Mouse (Mus musculus): Measurements from ENCODE around the gene Samd13. TPM values are rescaled to one million over a fixed set of nuclear protein-coding genes. Genes with fewer than 3 reads are reported as not detected.

Gene Samd13
- polyA plus RNA-seq, 1 experiment from 2014 or later, result 1.2 TPM

DNA sequence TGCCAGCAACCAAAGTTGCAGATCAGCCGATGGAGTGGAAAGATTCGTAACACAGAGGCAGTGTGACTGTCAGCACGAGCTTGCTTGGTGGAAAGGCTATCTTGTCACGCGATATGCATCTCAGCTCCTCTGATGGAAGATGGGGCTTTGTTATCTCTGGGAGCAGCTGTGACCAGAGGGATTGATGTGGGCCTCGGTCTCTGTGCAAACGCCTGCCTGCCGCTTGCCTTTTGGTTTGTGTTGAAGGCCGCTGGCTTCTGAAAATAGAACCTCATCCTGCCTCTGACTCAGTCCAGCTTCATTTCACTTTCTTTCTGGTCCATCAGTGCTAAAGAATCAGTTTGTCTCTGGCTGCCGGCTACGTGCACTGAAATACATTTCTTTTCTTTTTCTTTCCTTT, 13.6 kb upstream of the Samd13 start:
- Histone ChIP-seq H3K4me2 (no peak overlapping the region), H3K9ac (no peak overlapping the region), H3K4me3 (no peak overlapping the region), H3K27me3 (no peaks in the 10 kb centered on the region), H3K9me3 (no peaks in the 10 kb centered on the region), H3K36me3 (no peaks in the 10 kb centered on the region), H3K27ac (no peak overlapping the region), H3K4me1 (no peaks in the 10 kb centered on the region)
- ATAC-seq (ENCODE audit: insufficient number of reproducible peaks, low FRiP score, low TSS enrichment, low read depth), result no peak
- 75% methylated on average over 11 of the region's 11 CpGs for WGBS

DNA sequence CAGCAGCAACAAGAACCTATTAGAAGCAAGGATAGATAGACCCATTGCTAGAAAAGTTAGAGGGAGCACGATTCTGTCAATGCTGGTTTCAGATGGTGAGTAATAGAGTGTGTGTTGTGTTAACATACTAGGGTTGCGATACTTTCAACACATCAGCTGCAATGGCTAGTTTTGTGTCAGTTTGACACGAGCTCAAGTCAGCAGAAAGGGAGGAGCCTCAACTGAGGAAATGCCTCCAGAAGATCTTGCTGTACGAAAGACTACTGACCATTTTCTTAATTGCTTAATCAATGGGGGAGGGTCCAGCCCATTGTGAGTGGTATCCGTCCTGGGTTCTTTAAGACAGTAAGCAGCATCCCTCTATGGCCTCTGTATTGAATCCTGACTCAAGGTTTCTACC, 7.2 kb upstream of the Samd13 start:
- WGBS, result 80% methylated on average over 5 of the region's 5 CpGs
- no peak overlapping the region for H3K9ac ChIP-seq
- no peak overlapping the region for H3K4me3 ChIP-seq
- ATAC-seq (ENCODE audit: insufficient number of reproducible peaks, low FRiP score, low TSS enrichment, low read depth), result no peak
- H3K36me3 ChIP-seq, result no peaks in the 10 kb centered on the region
- H3K27ac ChIP-seq, result no peak overlapping the region
- no peaks in the 10 kb centered on the region for H3K9me3 ChIP-seq
- H3K4me2 ChIP-seq, result no peak overlapping the region
- no peaks in the 10 kb centered on the region for H3K4me1 ChIP-seq
- H3K27me3 ChIP-seq, result no peaks in the 10 kb centered on the region

DNA sequence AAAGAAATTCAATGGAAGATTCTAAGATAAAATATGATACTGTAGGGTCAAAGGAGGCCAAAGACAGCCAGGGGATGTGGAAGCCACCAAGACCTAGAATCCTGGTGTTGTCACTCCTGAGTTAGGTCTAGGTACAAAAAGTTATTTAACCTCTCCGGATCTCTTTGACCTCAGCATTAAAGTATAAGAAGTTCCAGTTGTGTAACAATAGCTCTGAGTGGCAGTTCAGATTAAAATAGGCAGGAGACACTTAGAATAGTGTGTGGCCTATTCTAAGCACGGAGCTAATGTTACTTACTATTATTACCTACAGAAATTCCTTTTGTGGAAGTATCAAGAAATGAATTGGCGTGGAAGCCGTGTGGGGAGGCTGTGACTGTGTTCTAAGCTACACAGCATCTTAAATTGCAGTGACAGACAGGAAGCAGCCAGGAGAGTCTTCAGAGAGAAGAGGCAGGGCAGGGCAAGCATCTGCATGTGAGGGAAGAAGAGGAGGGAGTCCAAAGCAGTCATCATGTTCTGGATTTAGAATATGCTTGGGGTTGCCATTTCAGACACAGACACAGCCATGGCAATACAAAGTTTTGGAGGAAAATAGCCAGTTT, 1.8 kb upstream of the Samd13 start:
- ATAC-seq (ENCODE audit: insufficient number of reproducible peaks, low FRiP score, low TSS enrichment, low read depth), result no peak
- WGBS, result 76% methylated on average over 4 of the region's 4 CpGs
- Histone ChIP-seq H3K4me2 (no peak overlapping the region), H3K9me3 (no peaks in the 10 kb centered on the region), H3K27ac (no peak overlapping the region), H3K9ac (no peak overlapping the region), H3K27me3 (no peaks in the 10 kb centered on the region), H3K36me3 (no peaks in the 10 kb centered on the region), H3K4me3 (no peak overlapping the region), H3K4me1 (peaks cover 16% of the 10 kb centered on the region)

DNA sequence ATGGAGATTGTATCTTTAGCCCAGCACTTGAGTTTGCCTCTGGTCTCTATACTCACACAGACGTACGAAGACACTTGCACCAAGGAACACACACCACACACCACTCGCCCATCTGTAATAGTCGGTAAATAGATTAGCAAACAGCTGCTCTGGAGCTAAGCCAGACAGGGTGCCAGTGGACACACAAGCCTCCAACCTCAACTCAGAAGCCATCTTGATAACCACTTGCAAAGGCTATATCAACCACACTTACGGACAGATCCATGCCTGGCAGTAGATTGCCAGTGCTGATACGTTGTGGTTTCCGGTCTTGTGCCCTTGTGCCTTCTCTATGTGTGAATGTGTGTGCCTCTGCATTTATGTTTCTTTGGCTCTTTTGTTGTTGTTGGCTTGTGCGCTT, 1.0 kb upstream of the Samd13 start:
- Histone ChIP-seq H3K4me3 (no peak overlapping the region), H3K4me1 (peaks cover 20% of the 10 kb centered on the region), H3K9me3 (no peaks in the 10 kb centered on the region), H3K9ac (no peak overlapping the region), H3K4me2 (no peak overlapping the region), H3K36me3 (no peaks in the 10 kb centered on the region), H3K27ac (no peak overlapping the region), H3K27me3 (no peaks in the 10 kb centered on the region)
- 85% methylated on average over 8 of the region's 8 CpGs for WGBS
- no peak for ATAC-seq (ENCODE audit: insufficient number of reproducible peaks, low FRiP score, low TSS enrichment, low read depth)

DNA sequence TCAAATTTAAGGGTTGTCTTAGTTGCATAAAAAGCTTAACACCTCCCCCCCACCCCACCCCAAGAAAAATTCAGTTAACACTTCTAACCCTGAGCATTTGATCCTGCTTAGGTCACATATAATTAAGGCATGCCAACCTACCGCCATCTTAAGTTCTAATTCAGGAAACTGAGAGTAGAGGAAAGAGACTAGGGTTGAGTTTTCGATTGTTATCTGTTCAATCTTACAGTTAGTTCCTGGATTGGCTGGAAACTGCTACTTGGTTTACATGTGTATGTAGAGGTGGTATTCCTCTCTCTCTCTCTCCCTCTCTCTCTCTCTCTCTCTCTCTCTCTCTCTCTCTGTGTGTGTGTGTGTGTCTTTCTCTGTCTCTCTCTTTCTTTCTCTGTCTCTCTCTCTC, 2.3 kb downstream of the Samd13 start:
- no peak for ATAC-seq (ENCODE audit: insufficient number of reproducible peaks, low FRiP score, low TSS enrichment, low read depth)
- H3K4me1 ChIP-seq, result peaks cover 20% of the 10 kb centered on the region
- H3K4me3 ChIP-seq, result no peak overlapping the region
- H3K27me3 ChIP-seq, result no peaks in the 10 kb centered on the region
- H3K4me2 ChIP-seq, result no peak overlapping the region
- H3K27ac ChIP-seq, result no peak overlapping the region
- 63% methylated on average over 2 of the region's 2 CpGs for WGBS
- H3K9ac ChIP-seq, result no peak overlapping the region
- no peaks in the 10 kb centered on the region for H3K9me3 ChIP-seq
- H3K36me3 ChIP-seq, result no peaks in the 10 kb centered on the region

DNA sequence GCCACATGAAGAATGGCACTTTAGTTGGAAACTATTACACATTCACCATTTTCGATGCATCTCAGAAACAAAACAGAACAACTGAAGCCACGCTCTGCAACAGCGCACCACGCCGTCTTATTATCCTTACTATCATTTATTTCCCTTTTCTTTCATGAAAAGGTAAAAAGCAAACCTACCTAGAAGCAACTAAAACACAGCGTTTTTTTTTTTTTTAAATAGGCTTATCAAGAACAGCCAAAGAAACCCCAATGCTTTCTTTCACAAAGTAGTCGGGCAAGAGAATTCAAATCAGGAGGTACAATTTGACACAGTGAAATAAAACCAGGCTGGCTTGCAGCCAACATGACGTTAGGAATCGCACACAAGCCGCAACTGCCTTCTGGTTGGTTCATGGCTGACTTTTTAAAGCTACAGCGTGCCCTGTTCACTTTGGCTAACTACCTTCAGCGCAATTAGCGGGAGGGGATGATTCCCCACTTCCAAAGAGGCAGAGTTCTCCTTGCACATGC, 3.2 kb downstream of the Samd13 start:
- peak overlapping the region; percentile 62; the same call in 1 of the 2 replicates for H3K27ac ChIP-seq
- H3K4me1 ChIP-seq, result peaks cover 20% of the 10 kb centered on the region
- peak overlapping the region; percentile 23 for H3K4me3 ChIP-seq
- 34% methylated on average over 13 of the region's 13 CpGs for WGBS
- H3K36me3 ChIP-seq, result no peaks in the 10 kb centered on the region
- H3K27me3 ChIP-seq, result no peaks in the 10 kb centered on the region
- H3K4me2 ChIP-seq, result peak overlapping the region; percentile 48
- no peaks in the 10 kb centered on the region for H3K9me3 ChIP-seq
- H3K9ac ChIP-seq, result 0 out of 2 replicates have a peak overlapping the region, but pooled peaks have one; percentile 17
- no peak for ATAC-seq (ENCODE audit: insufficient number of reproducible peaks, low FRiP score, low TSS enrichment, low read depth)

DNA sequence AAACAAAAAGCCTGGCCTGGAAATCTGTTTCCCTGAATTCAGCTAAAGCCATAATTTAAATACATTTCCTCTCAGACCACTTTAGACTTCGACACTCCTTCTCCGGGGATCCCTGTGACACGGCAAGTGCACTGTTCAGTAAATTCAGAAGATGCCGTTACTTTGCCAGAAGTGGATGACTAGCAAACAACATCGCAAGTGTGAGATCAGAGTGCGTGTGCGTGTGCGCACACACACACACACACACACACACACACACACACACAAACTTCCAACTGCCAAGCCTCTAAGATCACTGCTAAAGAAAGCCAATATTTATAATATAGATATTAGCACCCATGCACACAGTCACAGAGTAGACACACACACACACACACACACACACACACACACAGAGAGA, 3.7 kb downstream of the Samd13 start:
- Histone ChIP-seq H3K4me2 (peak overlapping the region; percentile 48), H3K27ac (no peak overlapping the region), H3K4me3 (peak overlapping the region; percentile 23; the same call in 1 of the 2 replicates)

DNA sequence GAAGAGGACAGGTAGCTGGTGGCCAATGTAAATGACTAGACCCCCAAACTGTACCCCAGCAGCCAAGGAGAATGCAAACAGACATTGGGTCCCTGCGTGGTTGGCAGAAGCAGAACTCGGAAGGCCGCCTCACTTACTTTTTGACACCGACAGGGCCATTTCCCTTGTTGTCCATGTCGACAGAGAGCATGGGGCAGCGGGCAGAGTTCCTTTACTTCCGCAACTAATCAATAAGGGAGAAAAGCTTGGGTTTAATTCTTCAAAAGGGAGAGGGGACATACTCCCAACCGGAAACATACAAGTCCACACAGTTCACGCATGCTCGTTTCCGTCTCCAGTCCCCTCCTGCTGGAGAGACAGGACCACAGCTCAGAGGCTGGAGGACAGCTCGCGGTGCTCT, 4.8 kb downstream of the Samd13 start:
- Histone ChIP-seq H3K36me3 (no peaks in the 10 kb centered on the region), H3K4me3 (no peak overlapping the region), H3K27ac (no peak overlapping the region), H3K4me2 (no peak overlapping the region), H3K9ac (no peak overlapping the region), H3K9me3 (no peaks in the 10 kb centered on the region), H3K27me3 (no peaks in the 10 kb centered on the region), H3K4me1 (peaks cover 16% of the 10 kb centered on the region)
- 89% methylated on average over 13 of the region's 13 CpGs for WGBS
- no peak for ATAC-seq (ENCODE audit: insufficient number of reproducible peaks, low FRiP score, low TSS enrichment, low read depth)

More for the DNA sequence above, 3.7 kb downstream of the Samd13 start:
- 55% methylated on average over 8 of the region's 8 CpGs for WGBS
- H3K27me3 ChIP-seq, result no peaks in the 10 kb centered on the region
- ATAC-seq (ENCODE audit: insufficient number of reproducible peaks, low FRiP score, low TSS enrichment, low read depth), result no peak
- no peaks in the 10 kb centered on the region for H3K9me3 ChIP-seq
- peaks cover 20% of the 10 kb centered on the region for H3K4me1 ChIP-seq
- no peak overlapping the region for H3K9ac ChIP-seq
- H3K36me3 ChIP-seq, result no peaks in the 10 kb centered on the region

DNA sequence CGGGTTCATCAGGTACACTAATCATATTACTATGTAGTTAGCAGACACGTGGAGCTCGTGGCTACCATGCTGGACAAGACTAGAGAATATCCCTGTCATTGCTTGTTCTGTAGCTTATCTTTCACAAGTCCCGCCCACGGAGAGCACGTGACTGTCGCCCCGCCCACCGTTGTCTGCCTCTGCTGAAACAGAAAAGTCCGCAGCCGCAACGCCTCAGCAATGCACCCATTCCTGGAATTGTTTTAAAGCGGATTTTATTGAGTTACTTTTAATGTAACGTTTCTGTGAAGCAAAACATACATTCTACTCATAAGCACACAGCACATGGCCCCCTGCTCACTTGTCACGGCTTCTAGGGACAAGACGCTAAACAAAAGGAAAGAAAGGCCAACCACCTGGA, 5.7 kb downstream of the Samd13 start:
- Histone ChIP-seq H3K9me3 (no peaks in the 10 kb centered on the region), H3K36me3 (no peaks in the 10 kb centered on the region), H3K27me3 (no peaks in the 10 kb centered on the region), H3K27ac (no peak overlapping the region), H3K9ac (no peak overlapping the region), H3K4me2 (no peak overlapping the region), H3K4me1 (peaks cover 11% of the 10 kb centered on the region), H3K4me3 (no peak overlapping the region)
- 92% methylated on average over 16 of the region's 16 CpGs for WGBS
- no peak for ATAC-seq (ENCODE audit: insufficient number of reproducible peaks, low FRiP score, low TSS enrichment, low read depth)

DNA sequence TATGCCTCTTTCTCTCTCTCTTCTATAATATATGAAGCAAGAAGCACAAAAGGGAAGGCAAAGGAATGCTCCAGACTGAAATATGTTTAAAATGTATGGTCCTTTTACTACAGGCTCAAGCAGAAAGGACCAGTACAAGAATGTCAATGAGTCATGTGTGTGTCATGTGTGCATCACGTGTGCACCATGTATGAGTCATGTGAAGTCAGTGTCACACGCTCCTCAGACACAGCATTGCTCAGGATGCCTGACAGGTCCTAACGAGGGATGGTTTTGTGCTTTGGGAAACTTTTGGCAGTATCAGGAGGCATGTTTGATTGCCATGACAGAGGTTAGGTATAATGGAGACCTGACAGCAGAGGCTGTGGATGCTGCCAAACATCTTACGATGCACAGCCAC, 9.2 kb downstream of the Samd13 start:
- H3K4me2 ChIP-seq, result no peak overlapping the region
- no peak overlapping the region for H3K9ac ChIP-seq
- no peak overlapping the region for H3K4me3 ChIP-seq
- H3K27me3 ChIP-seq, result no peaks in the 10 kb centered on the region
- H3K27ac ChIP-seq, result no peak overlapping the region
- H3K4me1 ChIP-seq, result no peaks in the 10 kb centered on the region
- no peaks in the 10 kb centered on the region for H3K36me3 ChIP-seq
- no peaks in the 10 kb centered on the region for H3K9me3 ChIP-seq
- ATAC-seq (ENCODE audit: insufficient number of reproducible peaks, low FRiP score, low TSS enrichment, low read depth), result no peak
- 86% methylated on average over 4 of the region's 4 CpGs for WGBS

DNA sequence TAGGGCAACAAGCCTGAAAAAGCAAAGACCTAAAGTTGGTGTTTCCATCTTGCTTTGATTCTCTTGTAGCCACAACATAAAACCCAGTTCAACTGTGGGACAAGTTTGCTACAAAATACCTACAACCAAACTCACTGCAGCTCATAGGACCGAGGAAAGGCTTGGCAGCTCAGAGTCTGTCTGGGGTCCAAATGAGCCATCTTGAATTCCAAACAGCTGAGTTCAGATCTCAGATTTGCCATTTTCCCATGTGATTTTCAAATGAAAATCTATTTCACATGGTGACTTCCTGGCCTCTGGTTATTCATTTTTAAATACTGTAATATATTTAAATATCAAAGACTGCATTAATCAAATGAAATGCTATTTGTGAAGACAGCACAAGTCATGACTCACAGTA, 10.3 kb downstream of the Samd13 start:
- Histone ChIP-seq H3K4me2 (no peak overlapping the region), H3K4me1 (no peaks in the 10 kb centered on the region), H3K9me3 (no peaks in the 10 kb centered on the region), H3K36me3 (no peaks in the 10 kb centered on the region), H3K9ac (no peak overlapping the region), H3K27me3 (no peaks in the 10 kb centered on the region), H3K4me3 (no peak overlapping the region), H3K27ac (no peak overlapping the region)
- 74% methylated on average over 1 of the region's 1 CpGs for WGBS
- ATAC-seq (ENCODE audit: insufficient number of reproducible peaks, low FRiP score, low TSS enrichment, low read depth), result no peak

DNA sequence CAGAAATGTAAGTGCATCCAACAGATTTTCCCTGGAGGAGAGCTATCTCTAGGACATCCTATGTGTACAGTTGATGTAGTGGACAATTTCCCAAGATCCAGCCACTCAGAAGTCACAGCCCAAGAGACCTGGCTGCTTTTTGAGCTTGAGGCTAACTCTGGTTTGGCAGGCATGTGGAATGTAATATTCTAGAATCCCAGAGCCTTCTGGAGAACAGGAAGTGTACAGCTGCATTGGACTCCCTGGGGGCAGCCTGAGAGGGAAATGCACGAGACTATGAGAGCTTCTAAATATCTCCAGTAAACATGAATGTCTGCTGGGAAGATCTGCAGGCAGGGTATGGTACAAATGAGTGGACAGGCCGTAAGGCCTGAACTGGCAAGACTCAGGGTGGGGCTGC, 14.3 kb downstream of the Samd13 start:
- 35% methylated on average over 2 of the region's 2 CpGs for WGBS
- no peak for ATAC-seq (ENCODE audit: insufficient number of reproducible peaks, low FRiP score, low TSS enrichment, low read depth)
- no peaks in the 10 kb centered on the region for H3K4me1 ChIP-seq

DNA sequence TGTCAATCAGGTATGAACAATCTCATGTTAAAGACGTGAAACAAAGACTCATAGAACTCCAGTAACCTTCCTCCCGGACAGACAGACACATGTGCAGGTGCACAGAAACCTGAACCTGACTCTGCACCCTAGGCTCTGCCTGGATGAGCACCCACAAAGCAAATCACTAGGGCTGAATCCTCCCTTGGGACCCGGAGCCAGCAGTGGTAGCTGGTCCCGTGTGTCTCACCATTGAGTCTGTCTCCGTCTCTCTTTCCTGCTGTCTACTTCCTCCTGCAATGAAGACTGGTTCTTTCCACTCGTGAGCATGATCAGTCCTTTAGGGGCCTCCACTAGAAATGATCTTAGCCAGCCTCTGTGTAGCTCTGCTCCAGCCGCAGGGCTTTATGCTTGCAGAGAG, 23.5 kb downstream of the Samd13 start:
- Histone ChIP-seq H3K4me1 (no peaks in the 10 kb centered on the region), H3K4me2 (no peak overlapping the region), H3K27me3 (no peaks in the 10 kb centered on the region), H3K27ac (no peak overlapping the region), H3K9ac (no peak overlapping the region), H3K9me3 (no peaks in the 10 kb centered on the region), H3K36me3 (no peaks in the 10 kb centered on the region), H3K4me3 (no peak overlapping the region)
- WGBS, result 80% methylated on average over 7 of the region's 7 CpGs
- no peak for ATAC-seq (ENCODE audit: insufficient number of reproducible peaks, low FRiP score, low TSS enrichment, low read depth)

More for the DNA sequence above, 14.3 kb downstream of the Samd13 start:
- H3K27ac ChIP-seq, result no peak overlapping the region
- H3K4me2 ChIP-seq, result no peak overlapping the region
- H3K9ac ChIP-seq, result no peak overlapping the region
- H3K4me3 ChIP-seq, result no peak overlapping the region
- no peaks in the 10 kb centered on the region for H3K36me3 ChIP-seq
- no peaks in the 10 kb centered on the region for H3K27me3 ChIP-seq
- no peaks in the 10 kb centered on the region for H3K9me3 ChIP-seq
